Mouse (Mus musculus) left cerebral cortex, adult 2 months (tissue): ENCODE data around the gene Ptgfrn. TPM values are rescaled to one million over a fixed set of nuclear protein-coding genes. Genes with fewer than 3 reads are reported as not detected.

Experiments used
- DNase-seq, 2 experiments: peaks; one replicate each; pipeline ENCODE4 v3.0.0; 2021 to 2022; ENCODE audit warnings: low spot score in 2 of 2, mixed read lengths in 1 of 2; ENCODE audit errors: extremely low spot score in 1 of 2
- H3K27ac ChIP-seq: fragments of 200-600 bp; 2 replicates; pipeline ENCODE4 v1.8.1; 2022
- H3K4me3 ChIP-seq: fragments of 200-600 bp; 2 replicates; pipeline ENCODE4 v1.8.1; 2022
- CTCF ChIP-seq: fragments of 200-600 bp; IDR thresholded peaks from 2 replicates; pipeline ENCODE4 v1.8.1; 2022; ENCODE audit warnings: antibody characterized with exemption, mild to moderate bottlenecking, moderate library complexity
- intact Hi-C: fragments of 180-260 bp; cut with DNase I; formaldehyde crosslinking; loops from one replicate; pipeline ENCODE4 v1.15.1; 2025
- total RNA-seq, 2 experiments: library from RNA; stranded (reverse); gene quantifications; 2 replicates each; pipeline ENCODE4 v1.2.3; 2021

Ptgfrn gene
- total RNA-seq, 2 experiments from 2014 or later, result 39.7 to 40.7 TPM

DNA sequence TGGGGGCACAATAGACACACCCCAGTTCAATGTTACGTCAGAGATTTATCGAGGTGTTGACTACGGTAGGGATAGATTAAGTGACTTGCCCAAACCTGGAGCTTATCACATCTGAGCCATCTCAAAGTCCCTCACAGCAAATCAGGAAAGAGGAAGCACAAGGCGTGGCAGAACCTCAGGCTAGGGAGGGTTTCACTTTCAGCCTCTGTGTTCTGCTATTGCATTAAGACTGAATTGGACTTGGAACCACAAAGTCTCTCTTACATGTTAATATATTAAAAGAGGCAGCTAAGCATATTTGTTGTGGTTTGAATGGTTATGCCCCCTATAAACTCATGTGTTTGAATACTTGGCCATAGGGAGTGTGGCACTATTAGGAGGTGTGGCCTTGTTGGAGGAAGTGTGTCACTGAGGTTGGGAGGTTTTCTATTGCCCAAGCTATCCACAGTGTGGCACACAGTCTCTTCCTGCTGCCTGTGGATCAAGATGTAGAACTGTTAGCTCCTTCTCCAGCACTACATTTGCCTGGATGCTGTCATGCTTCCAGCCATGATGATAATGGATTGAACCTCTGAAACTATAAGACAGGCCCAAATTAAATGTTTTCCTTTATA, 99.4 kb downstream of the Ptgfrn start:
- intact Hi-C loops, result no loop called here
- no peak overlapping the region for H3K27ac ChIP-seq
- no peak for DNase-seq
- H3K4me3 ChIP-seq, result no peak overlapping the region
- TF ChIP-seq CTCF, result no peak

DNA sequence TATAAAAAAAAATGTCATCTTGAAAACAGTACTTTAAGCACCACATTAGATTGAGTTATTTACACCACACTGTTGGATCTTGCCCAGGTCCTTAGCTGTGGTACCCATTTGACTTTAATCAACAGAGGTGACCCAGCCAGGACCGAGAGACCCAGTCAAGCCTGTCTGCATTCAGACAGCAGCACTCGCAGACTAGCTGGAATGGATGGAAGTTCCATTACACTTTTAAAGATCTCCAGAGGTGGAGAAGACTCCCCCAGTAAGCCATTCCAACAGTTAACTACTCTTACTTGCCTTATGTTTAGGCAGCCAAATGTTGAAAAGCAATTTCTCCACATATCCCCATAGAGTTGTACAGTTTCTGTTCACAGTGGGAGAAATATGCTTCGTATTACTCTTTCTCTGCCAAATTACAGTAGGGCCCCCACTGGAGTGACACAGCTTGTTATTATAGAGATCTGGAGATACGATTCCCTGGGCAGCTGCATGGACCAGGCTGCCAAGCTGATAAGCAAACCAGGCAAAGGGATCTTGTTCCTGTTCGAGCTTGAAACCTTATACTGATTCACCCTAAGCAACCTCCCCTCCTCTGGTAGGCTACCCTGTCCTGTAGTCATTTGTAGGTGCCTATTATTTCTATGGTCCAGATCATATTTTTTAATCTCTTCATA, 102.8 kb downstream of the Ptgfrn start:
- intact Hi-C loops, result no loop called here
- no peak for TF ChIP-seq CTCF
- Histone ChIP-seq H3K4me3 (no peak overlapping the region), H3K27ac (no peak overlapping the region)
- no peak for DNase-seq

- intact Hi-C loops, result no loop called here
- TF ChIP-seq CTCF, result no peak
- Histone ChIP-seq H3K4me3 (no peak overlapping the region), H3K27ac (no peak overlapping the region)
- no peak for DNase-seq
Observed at GRCm38 (mm10) chr3:101005392-101005791, 104.7 kb downstream of the Ptgfrn start.

DNA sequence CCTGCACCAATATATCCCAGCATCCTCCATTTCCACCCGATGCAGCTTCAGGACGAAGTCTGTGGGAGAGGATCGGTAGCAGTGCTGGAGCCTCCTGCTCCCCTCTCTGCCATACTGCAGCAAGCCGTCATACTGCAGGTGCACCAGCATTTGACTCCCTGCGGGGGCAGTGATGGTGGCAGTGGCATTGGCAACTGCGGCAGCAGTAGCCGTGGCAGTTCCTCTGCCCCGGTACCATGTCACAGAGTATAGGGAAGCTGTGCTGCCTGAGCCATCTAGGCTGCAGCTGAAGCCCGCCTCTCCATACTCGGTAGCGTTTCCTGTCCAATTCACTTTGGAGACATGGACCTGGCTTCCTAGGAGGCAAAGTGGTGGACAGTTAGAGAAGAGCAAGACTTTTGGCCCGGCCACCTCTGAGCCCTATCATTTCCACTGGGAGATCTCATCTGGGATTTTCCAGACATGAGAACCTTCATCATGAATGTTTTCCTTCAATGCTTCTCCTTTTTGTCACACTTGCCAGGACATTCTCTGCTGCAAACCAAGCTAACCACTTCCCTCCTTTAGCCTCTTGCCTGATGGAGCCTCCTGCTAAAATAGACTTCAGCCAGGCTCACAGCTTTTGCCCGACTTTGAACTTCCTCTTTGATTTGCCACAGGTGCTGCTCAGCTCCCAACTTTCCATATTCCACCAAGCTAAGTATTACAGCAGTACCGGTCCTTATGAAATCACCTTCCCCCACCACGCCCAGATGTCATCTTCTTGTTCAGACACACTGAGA, 106.3 kb downstream of the Ptgfrn start:
- no peak for DNase-seq
- no peak overlapping the region for H3K4me3 ChIP-seq
- intact Hi-C loops, result no loop called here
- no peak for TF ChIP-seq CTCF
- H3K27ac ChIP-seq, result no peak overlapping the region

GRCm38 (mm10) chr3:100999732-101000131, 110.3 kb downstream of the Ptgfrn start:
- intact Hi-C loops, result no loop called here
- Histone ChIP-seq H3K4me3 (no peak overlapping the region), H3K27ac (no peak overlapping the region)
- TF ChIP-seq CTCF, result no peak
- no peak for DNase-seq

DNA sequence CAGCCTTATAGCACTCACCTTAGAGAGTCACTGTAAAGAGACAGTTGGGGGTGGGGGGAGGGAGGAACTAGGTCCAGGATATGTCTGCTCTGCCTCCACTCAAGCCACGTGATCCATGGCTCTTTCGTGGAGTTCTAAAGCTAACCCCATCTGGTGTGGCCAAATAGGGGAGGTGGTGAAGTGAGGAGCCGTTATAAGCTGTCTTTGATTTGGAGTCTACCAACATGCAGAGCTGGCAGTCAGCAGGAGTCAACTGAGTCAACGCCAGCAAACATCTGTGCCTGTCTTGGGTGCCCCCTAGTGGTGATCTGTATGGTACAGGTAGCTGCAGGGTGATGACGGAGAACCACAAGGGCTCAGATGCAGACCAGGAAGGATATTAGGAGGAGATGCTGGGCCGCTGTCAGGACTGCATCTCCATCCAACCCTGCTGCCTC, 111.2 kb downstream of the Ptgfrn start:
- no peak overlapping the region for H3K27ac ChIP-seq
- H3K4me3 ChIP-seq, result no peak overlapping the region
- peak; percentile 55 to 66 for DNase-seq
- intact Hi-C loops, result no loop called here
- peak; percentile 77 for TF ChIP-seq CTCF

DNA sequence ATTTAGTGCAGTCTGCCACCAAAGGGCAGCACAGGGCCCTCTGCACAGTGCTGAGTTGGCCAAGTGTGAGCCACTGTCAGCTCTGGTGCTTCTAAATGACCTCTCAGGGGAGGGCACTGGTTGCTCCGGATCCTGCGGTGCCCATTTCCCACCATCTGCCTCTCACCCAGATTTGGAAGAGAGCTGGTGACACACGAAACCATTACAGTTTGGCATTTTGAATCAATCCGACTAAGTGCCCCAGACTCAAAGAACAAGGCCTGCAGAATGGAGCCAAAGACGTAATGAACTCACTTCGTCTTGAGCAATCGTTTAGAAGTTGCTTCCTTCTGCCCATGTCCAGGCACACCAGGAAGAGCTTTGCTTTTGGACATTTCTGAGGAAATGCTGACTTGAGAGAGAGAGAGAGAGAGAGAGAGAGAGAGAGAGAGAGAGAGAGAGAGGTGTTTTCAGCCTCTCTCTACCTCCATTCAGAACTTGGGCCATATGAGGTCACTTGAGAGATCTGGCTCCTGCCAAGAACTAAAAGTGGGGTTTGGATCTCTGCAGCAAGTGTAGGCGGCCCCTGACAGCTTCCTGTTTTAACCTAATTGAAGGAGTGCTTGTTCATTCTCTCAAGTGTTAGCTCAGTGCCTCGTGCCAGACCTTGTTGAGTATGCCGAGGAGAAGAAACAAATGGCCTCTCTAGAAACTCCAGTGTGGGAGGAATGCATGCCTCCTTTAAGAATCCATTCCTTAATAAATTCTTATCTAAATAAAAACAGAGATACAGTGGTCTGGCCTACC, 112.1 kb downstream of the Ptgfrn start:
- peak in 1 of 2 experiments; percentile 28 for DNase-seq

DNA sequence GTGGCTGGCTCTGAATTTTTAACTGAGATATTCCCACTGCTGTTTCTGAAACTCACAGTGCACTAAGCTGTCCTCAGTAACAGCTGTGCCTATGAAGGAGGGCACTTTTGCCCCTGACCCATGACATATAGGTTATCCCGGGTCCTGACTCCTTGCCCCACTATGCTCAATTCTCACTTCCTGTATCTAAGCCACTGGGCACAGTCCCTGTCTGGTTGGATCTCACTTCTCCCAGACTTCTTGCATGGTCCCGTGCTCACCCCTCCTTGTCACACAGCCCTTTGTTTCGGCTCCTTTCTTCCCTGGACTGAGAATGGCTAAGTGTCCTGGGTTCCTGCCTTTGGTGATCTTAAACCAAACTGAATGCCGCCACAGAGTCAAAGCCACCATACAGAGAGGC, 115.8 kb downstream of the Ptgfrn start:
- intact Hi-C loops, result loop anchor here (5.0 kb wide), 1 partner anchor 153 kb away; no protein-coding TSS in a partner anchor
- H3K4me3 ChIP-seq, result no peak overlapping the region
- DNase-seq, result no peak
- TF ChIP-seq CTCF, result no peak
- H3K27ac ChIP-seq, result no peak overlapping the region

More for the DNA sequence above, 112.1 kb downstream of the Ptgfrn start:
- intact Hi-C loops, result no loop called here
- Histone ChIP-seq H3K27ac (no peak overlapping the region), H3K4me3 (no peak overlapping the region)
- no peak for TF ChIP-seq CTCF

- H3K27ac ChIP-seq, result 0 out of 2 replicates have a peak overlapping the region, but pooled peaks have one; percentile 28
- intact Hi-C loops, result loop anchor here (5.0 kb wide), 1 partner anchor 154 kb away; no protein-coding TSS in a partner anchor
- DNase-seq, result no peak
- TF ChIP-seq CTCF, result no peak
- no peak overlapping the region for H3K4me3 ChIP-seq
Observed at GRCm38 (mm10) chr3:100993718-100994117, 116.4 kb downstream of the Ptgfrn start.

- intact Hi-C loops, result loop anchor here (5.0 kb wide), 1 partner anchor 154 kb away; no protein-coding TSS in a partner anchor
- no peak for TF ChIP-seq CTCF
- H3K27ac ChIP-seq, result no peak overlapping the region
Observed at GRCm38 (mm10) chr3:100993158-100993557, 116.9 kb downstream of the Ptgfrn start.

More at GRCm38 (mm10) chr3:100993158-100993557, 116.9 kb downstream of the Ptgfrn start:
- H3K4me3 ChIP-seq, result no peak overlapping the region
- no peak for DNase-seq

Other genes with a start within 250 kb of the Ptgfrn start
- 10 to 100 TPM; 11.7 to 11.9 TPM for gene Trim45, start 188.1 kb downstream of the Ptgfrn start, total RNA-seq
- gene Ttf2, start 140.6 kb downstream of the Ptgfrn start, total RNA-seq, result 1 to 10 TPM; 1.0 to 1.3 TPM
- gene Cd101, start 80.7 kb downstream of the Ptgfrn start, total RNA-seq, result under 1 TPM; 0.59 to 0.72 TPM
- gene Cd2, start 177.7 kb upstream of the Ptgfrn start, total RNA-seq, result not detected